Mouse (Mus musculus) ES-Bruce4 (cell line): ENCODE measurements around the gene Ush2a.

Experiments
- CTCF ChIP-seq: IDR thresholded peaks from one replicate; pipeline ENCODE4 v1.8.1; 2011; ENCODE audit warnings: low read depth, low read length
- POLR2A ChIP-seq: IDR thresholded peaks from one replicate; pipeline ENCODE4 v1.8.1; 2011; ENCODE audit warnings: low read length; ENCODE audit not compliant: insufficient read depth

DNA sequence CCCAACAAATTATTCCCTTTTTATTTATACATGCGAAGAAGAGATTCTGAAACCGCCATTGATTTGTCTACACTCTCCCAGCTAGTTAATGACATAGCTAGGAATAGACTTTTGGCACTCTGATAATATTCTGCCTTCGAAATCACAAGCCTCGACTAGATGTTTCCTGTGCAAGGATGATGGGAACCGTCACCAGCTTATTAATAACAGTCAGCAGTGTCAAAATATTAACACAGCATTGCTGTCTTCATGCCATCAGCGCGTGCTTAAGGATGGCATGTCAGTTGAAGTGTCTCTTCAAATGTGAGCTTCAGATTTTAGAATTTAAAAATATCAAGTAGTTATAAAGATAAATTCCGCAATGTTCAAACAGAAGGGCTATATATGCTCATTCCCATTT is 337.3 kb downstream of the Ush2a start:
- TF ChIP-seq CTCF (no peak), POLR2A (no peak)
